Mouse (Mus musculus) left cerebral cortex, postnatal 25 days (tissue): ENCODE data around the gene Gsdme. TPM values are rescaled to one million over a fixed set of nuclear protein-coding genes. Genes with fewer than 3 reads are reported as not detected.

Source experiments
- DNase-seq, 2 experiments: peaks; one replicate each; pipeline ENCODE4 v3.0.0; 2022; ENCODE audit warnings: low spot score in 2 of 2, mixed read lengths in 1 of 2
- intact Hi-C: fragments of 180-260 bp; cut with DNase I; formaldehyde crosslinking; loops from one replicate; pipeline ENCODE4 v1.15.1; 2025
- total RNA-seq, 2 experiments: library from RNA; stranded (reverse); gene quantifications; 2 replicates each; pipeline ENCODE4 v1.2.3; 2021

Gene Gsdme
- total RNA-seq, 2 experiments from 2014 or later, result 10.7 to 11.1 TPM

GRCm38 (mm10) chr6:50252690-50253089, 11.0 kb downstream of the Gsdme start:
- peak in 1 of 2 experiments; percentile 20 for DNase-seq
- intact Hi-C loops, result no loop called here

- intact Hi-C loops, result no loop called here
Observed at GRCm38 (mm10) chr6:50247791-50248190, 15.9 kb downstream of the Gsdme start.

GRCm38 (mm10) chr6:50247356-50247755, 16.3 kb downstream of the Gsdme start:
- intact Hi-C loops, result no loop called here
- DNase-seq, result no peak

More at GRCm38 (mm10) chr6:50247791-50248190, 15.9 kb downstream of the Gsdme start:
- no peak for DNase-seq

GRCm38 (mm10) chr6:50244967-50245366, 18.7 kb downstream of the Gsdme start:
- intact Hi-C loops, result no loop called here
- no peak for DNase-seq

- intact Hi-C loops, result no loop called here
- DNase-seq, result no peak
Observed at GRCm38 (mm10) chr6:50244126-50244525, 19.5 kb downstream of the Gsdme start.

- DNase-seq, result no peak
- intact Hi-C loops, result no loop called here
Observed at GRCm38 (mm10) chr6:50240437-50240836, 23.2 kb downstream of the Gsdme start.

- intact Hi-C loops, result no loop called here
Observed at GRCm38 (mm10) chr6:50239902-50240301, 23.8 kb downstream of the Gsdme start.

GRCm38 (mm10) chr6:50237963-50238362, 25.7 kb downstream of the Gsdme start:
- peak in 1 of 2 experiments; percentile 28 for DNase-seq
- intact Hi-C loops, result no loop called here

More at GRCm38 (mm10) chr6:50239902-50240301, 23.8 kb downstream of the Gsdme start:
- DNase-seq, result no peak

- intact Hi-C loops, result no loop called here
- no peak for DNase-seq
Observed at GRCm38 (mm10) chr6:50232984-50233383, 30.7 kb downstream of the Gsdme start.

GRCm38 (mm10) chr6:50231288-50231687, 32.4 kb downstream of the Gsdme start:
- intact Hi-C loops, result no loop called here
- no peak for DNase-seq

- no peak for DNase-seq
- intact Hi-C loops, result no loop called here
Observed at GRCm38 (mm10) chr6:50228180-50228579, 35.5 kb downstream of the Gsdme start.

- DNase-seq, result no peak
- intact Hi-C loops, result no loop called here
Observed at GRCm38 (mm10) chr6:50225232-50225631, 38.4 kb downstream of the Gsdme start.

- intact Hi-C loops, result no loop called here
- DNase-seq, result no peak
Observed at GRCm38 (mm10) chr6:50223606-50224005, 40.1 kb downstream of the Gsdme start.

- intact Hi-C loops, result no loop called here
- DNase-seq, result no peak
Observed at GRCm38 (mm10) chr6:50222986-50223385, 40.7 kb downstream of the Gsdme start.

- intact Hi-C loops, result no loop called here
- DNase-seq, result no peak
Observed at GRCm38 (mm10) chr6:50222351-50222750, 41.3 kb downstream of the Gsdme start.

- no peak for DNase-seq
- intact Hi-C loops, result no loop called here
Observed at GRCm38 (mm10) chr6:50220863-50221262, 42.8 kb downstream of the Gsdme start.

- intact Hi-C loops, result no loop called here
- DNase-seq, result no peak
Observed at GRCm38 (mm10) chr6:50219066-50219465, 44.6 kb downstream of the Gsdme start.

- DNase-seq, result no peak
- intact Hi-C loops, result no loop called here
Observed at GRCm38 (mm10) chr6:50218628-50219027, 45.0 kb downstream of the Gsdme start.

GRCm38 (mm10) chr6:50215986-50216385, 47.7 kb downstream of the Gsdme start:
- intact Hi-C loops, result no loop called here
- DNase-seq, result no peak

- intact Hi-C loops, result no loop called here
- no peak for DNase-seq
Observed at GRCm38 (mm10) chr6:50215373-50215745, 48.3 kb downstream of the Gsdme start.

GRCm38 (mm10) chr6:50214711-50215372, 48.8 kb downstream of the Gsdme start:
- intact Hi-C loops, result no loop called here
- DNase-seq, result no peak

GRCm38 (mm10) chr6:50205093-50205492, 58.6 kb downstream of the Gsdme start:
- intact Hi-C loops, result no loop called here
- no peak for DNase-seq
